ENCODE assay signal across 8 mouse cellular contexts in the genomic region with DNA sequence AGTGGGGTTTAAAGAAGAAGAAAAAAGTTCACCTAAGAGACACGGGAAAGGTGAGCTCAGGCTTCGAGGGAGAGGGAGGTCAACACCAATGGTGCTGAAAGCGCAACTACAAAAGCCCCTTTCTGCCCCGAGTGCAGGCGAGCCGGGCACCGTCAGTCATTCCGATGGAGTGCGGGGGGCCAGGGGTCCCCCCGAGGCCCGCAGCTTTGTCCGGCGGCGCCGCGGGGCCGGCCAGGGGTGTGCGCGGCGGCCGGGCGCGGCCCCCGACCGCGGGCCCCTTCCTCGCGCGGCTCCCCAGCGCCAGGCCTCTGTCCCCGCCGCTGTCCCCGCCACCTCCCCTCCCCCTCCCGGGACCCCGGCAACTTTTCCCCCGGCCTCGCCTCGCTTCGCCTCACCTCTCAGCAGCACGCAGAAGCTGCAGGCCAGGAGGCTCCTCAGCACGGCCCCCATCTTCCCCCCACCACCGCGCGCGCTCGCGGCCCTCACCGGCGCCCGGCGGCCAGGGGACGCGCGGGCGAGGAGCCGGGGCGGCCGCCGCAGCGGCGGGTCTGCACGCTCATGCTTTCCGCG. TPM values are rescaled to one million over a fixed set of nuclear protein-coding genes. Genes with fewer than 3 reads are reported as not detected.
DNase-seq lines count a peak whose midpoint lies in the region; ATAC-seq and TF ChIP-seq lines count a peak whose summit lies in the region.

No protein-coding gene starts in this region.

- H3K27me3 ChIP-seq in heart, embryonic 10.5 days (ENCODE audit: insufficient read depth, poor library complexity, severe bottlenecking): no peaks in the 10 kb centered on the region
- H3K27me3 ChIP-seq in C2C12 (ENCODE audit: control insufficient read depth, insufficient read depth, insufficient read length): no peaks in the 10 kb centered on the region
- H3K27me3 ChIP-seq in hindbrain, embryonic 14.5 days (ENCODE audit: control insufficient read depth, insufficient read depth, low read length): no peaks in the 10 kb centered on the region
- peaks cover 9% of the 10 kb centered on the region; the same call in 1 of the 2 replicates for H3K27me3 ChIP-seq in midbrain, embryonic 12.5 days

- peaks cover 16% of the 10 kb centered on the region; the same call in 1 of the 2 replicates for H3K4me1 ChIP-seq in heart, embryonic 10.5 days
- peaks cover 10% of the 10 kb centered on the region for H3K4me1 ChIP-seq in brown adipose tissue, adult 24 weeks (ENCODE audit: control insufficient read depth, insufficient read depth, insufficient read length, low read length)
- H3K4me1 ChIP-seq in hindbrain, embryonic 14.5 days (replicated peaks; ENCODE audit: control insufficient read depth, insufficient read depth, low read length): peaks cover 18% of the 10 kb centered on the region
- peaks cover 25% of the 10 kb centered on the region for H3K4me1 ChIP-seq in midbrain, embryonic 12.5 days

- peak overlapping the region; percentile 100 for H3K27ac ChIP-seq in heart, embryonic 10.5 days
- peak overlapping the region; percentile 78 for H3K27ac ChIP-seq in brown adipose tissue, adult 24 weeks (replicated peaks; ENCODE audit: low read depth, low read length)
- H3K27ac ChIP-seq in hindbrain, embryonic 14.5 days: peak overlapping the region; percentile 100
- peak overlapping the region; percentile 99 for H3K27ac ChIP-seq in midbrain, embryonic 12.5 days (replicated peaks)

- H3K79me2 ChIP-seq in C2C12 (ENCODE audit: control insufficient read depth, insufficient read depth): peaks cover 55% of the 10 kb centered on the region

- H3K36me3 ChIP-seq in heart, embryonic 10.5 days: no peaks in the 10 kb centered on the region
- no peaks in the 10 kb centered on the region for H3K36me3 ChIP-seq in C2C12 (ENCODE audit: control insufficient read depth, insufficient read depth)
- no peaks in the 10 kb centered on the region for H3K36me3 ChIP-seq in hindbrain, embryonic 14.5 days (replicated peaks; ENCODE audit: control insufficient read depth, insufficient read depth)
- no peaks in the 10 kb centered on the region for H3K36me3 ChIP-seq in midbrain, embryonic 12.5 days

- TF ChIP-seq CTCF in C2C12 (IDR thresholded peaks at IDR 0.05; ENCODE audit: control insufficient read depth, insufficient read depth, insufficient read length): no peak

- peak overlapping the region; percentile 82 for H3ac ChIP-seq in C2C12 (ENCODE audit: control insufficient read depth, insufficient read length, low read depth)

- 1% methylated on average over 50 of the region's 64 CpGs for WGBS in heart, embryonic 10.5 days
- under 1% methylated on average over 43 of the region's 64 CpGs for WGBS in hindbrain, embryonic 14.5 days
- WGBS in midbrain, embryonic 12.5 days: 0% methylated on average over 28 of the region's 64 CpGs

- no peaks in the 10 kb centered on the region for H3K9me3 ChIP-seq in heart, embryonic 10.5 days
- no peaks in the 10 kb centered on the region; the same call in 1 of the 2 replicates for H3K9me3 ChIP-seq in hindbrain, embryonic 14.5 days (ENCODE audit: control insufficient read depth, low read length)
- no peaks in the 10 kb centered on the region for H3K9me3 ChIP-seq in midbrain, embryonic 12.5 days

- H3K4me2 ChIP-seq in hindbrain, embryonic 14.5 days (replicated peaks): peak overlapping the region; percentile 90
- peak overlapping the region; percentile 74 for H3K4me2 ChIP-seq in midbrain, embryonic 12.5 days (replicated peaks)

- peak; percentile 69 for ATAC-seq in hindbrain, embryonic 14.5 days (ENCODE audit: low FRiP score)
- peak; percentile 65 for ATAC-seq in midbrain, embryonic 12.5 days (ENCODE audit: low FRiP score, low read depth)

- no peak for DNase-seq in heart, embryonic 10.5 days (ENCODE audit: low spot score)
- no peak for DNase-seq in heart, adult 11 months
- DNase-seq in hindbrain, embryonic 14.5 days (ENCODE audit: low spot score): no peak
- no peak for DNase-seq in layer of hippocampus, adult 8-10 months (ENCODE audit: low spot score in 2 of 2)
- DNase-seq in thymus, postnatal 25 days: no peak

- H3K9ac ChIP-seq in hindbrain, embryonic 14.5 days: peak overlapping the region; percentile 99
- H3K9ac ChIP-seq in midbrain, embryonic 12.5 days (replicated peaks): peak overlapping the region; percentile 99

- peak overlapping the region; percentile 97 for H3K4me3 ChIP-seq in heart, embryonic 10.5 days
- peak overlapping the region; percentile 76 for H3K4me3 ChIP-seq in C2C12 (ENCODE audit: insufficient read depth, poor library complexity, severe bottlenecking)
- peak overlapping the region; percentile 81 for H3K4me3 ChIP-seq in brown adipose tissue, adult 24 weeks (ENCODE audit: insufficient read depth, low read depth, low read length)
- peak overlapping the region; percentile 98 for H3K4me3 ChIP-seq in hindbrain, embryonic 14.5 days (replicated peaks; ENCODE audit: low read length)
- H3K4me3 ChIP-seq in midbrain, embryonic 12.5 days: peak overlapping the region; percentile 94

- H3K79me3 ChIP-seq in C2C12 (ENCODE audit: low read depth): peaks cover 46% of the 10 kb centered on the region

TF ChIP-seq in C2C12, 6 proteins besides CTCF, POLR2A, EP300 and RAD21:
- TF ChIP-seq MYOD1 (IDR thresholded peaks at IDR 0.05; ENCODE audit: control insufficient read depth, insufficient read length, low read depth) (no peak), CEBPB (IDR thresholded peaks at IDR 0.05; ENCODE audit: low read depth) (no peak), MAX (IDR thresholded peaks at IDR 0.05) (no peak), USF1 (IDR thresholded peaks at IDR 0.05; ENCODE audit: low read depth) (no peak), FOSL1 (IDR thresholded peaks at IDR 0.05; ENCODE audit: insufficient read depth, low read length, poor library complexity, severe bottlenecking) (no peak), MYOG (IDR thresholded peaks at IDR 0.05; ENCODE audit: control insufficient read depth, extremely low read depth, insufficient read length) (no peak)
TF ChIP-seq in C2C12: peak in this region for 0.

RNA-seq across cellular contexts. Expression of a gene that starts 0.4 kb away (rescaled TPM):
- polyA plus RNA-seq in heart, embryonic 10.5 days (2016; fragmentation: Nextera tagmentation; extraction: Ambion mirVana): 19.3 and 24.4 TPM in 2 replicates
- polyA plus RNA-seq in C2C12 (2012; fragmentation: generic; extraction: Trizol): 5.9 TPM
- 22.1 and 33.0 TPM in 2 replicates for polyA plus RNA-seq in brown adipose tissue, adult 24 weeks (2012; ENCODE audit: insufficient read depth, insufficient read length, missing spikeins)
- polyA plus RNA-seq in hindbrain, embryonic 14.5 days (2014; fragmentation: Nextera tagmentation; extraction: Ambion mirVana): 21.5 and 22.3 TPM in 2 replicates
- polyA plus RNA-seq in midbrain, embryonic 12.5 days (2016; fragmentation: Nextera tagmentation; extraction: Ambion mirVana): 33.7 and 36.2 TPM in 2 replicates
- total RNA-seq in layer of hippocampus, adult 8-10 months (2022): 10 to 100 TPM; 49.4 to 62.8 (median 50.2) TPM
